Mouse (Mus musculus) liver (tissue): ENCODE data around the gene Pa2g4.
"Not testable (repeated sequence)": the region's sequence is repeated elsewhere in the genome, so short reads cannot be mapped to it uniquely, and the experiment has no call there.

Experiments
- DNase-seq: peaks from one replicate; pipeline ENCODE4 v3.0.0-alpha.2; 2020; ENCODE audit warnings: mixed read lengths

The Pa2g4 gene

DNA sequence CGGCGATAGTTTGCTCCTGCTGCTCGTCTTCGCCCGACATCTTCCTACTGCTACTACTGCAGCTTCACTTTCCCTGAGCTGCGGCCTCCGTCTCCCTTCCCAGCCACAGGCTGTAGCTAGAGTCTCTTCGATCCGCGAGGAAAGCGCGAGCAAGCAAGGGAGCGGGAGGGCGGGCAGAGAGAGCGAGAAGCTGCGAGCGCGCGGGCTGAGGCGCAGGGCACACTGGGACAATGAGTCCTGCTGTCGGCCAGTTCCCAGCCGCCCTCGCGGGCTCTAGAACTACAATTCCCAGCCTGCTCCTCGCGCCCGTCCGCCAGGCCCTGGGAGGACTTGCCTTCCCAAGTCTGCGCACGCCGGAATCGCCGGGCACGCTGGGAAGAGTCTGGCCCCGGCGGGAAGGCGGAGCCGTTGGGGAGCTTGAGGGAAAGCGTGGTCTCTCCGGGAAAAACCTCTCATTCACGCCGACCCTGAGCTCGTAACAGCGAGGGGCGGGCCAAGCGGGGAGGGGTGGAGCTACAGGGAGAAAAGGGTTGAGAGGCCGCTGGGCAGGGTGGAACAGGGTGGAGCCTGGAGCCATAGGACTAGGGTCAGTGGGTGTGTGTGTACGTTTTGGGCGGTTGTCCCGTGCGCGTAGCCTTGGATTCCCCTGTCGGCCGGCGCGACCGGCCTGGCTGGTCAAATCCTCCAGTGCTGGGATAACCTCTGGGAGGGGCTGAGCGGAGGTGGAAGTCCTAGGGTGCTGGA is at the start of gene Pa2g4:
Pa2g4 (minus strand) TSS at position 200 of the 744 bp plus-strand sequence.
- peak; percentile 98 for DNase-seq

- no peak for DNase-seq
Observed at GRCm38 (mm10) chr10:128614934-128615333, 49.1 kb upstream of the Pa2g4 start.

GRCm38 (mm10) chr10:128613820-128614219 is 48.0 kb upstream of the Pa2g4 start:
- not testable (repeated sequence) for DNase-seq

GRCm38 (mm10) chr10:128613154-128613440 is 47.3 kb upstream of the Pa2g4 start:
- DNase-seq: no peak

DNA sequence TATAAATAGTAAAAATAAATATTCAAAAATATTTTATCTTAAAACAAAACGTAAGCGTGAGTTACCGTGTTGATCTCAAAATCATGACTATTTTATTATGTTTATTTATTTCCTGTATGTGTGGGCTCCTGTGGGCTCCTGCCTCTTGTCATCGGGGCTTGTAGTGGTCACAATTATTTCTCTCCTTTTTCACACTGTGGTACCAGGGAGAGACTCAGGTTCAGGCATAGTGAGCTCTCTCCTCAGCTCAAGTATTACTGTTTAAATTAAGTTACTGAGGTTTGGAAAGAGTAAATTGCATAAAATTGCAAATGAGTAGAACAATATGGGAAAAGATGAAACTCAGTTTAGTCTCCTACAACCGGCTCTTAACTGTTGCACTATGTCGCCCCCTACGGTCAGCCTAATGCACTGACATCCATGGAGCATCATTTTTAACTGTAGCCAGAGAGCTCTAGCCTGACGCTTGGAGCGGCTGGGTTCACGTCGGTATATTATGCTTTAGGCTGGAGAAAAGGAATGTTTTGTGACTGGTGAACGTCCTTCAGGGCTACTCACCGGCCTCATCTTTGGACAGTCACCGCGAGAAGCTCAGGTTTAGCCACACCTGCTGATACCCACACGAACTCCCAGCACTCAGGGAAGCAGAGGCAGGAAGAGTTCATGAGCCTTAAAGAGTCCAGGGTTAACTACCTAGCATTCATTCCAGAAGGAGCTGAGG is 46.8 kb upstream of the Pa2g4 start:
- DNase-seq: peak; percentile 82

- no peak for DNase-seq
Observed at GRCm38 (mm10) chr10:128606483-128606882, 40.7 kb upstream of the Pa2g4 start.

DNA sequence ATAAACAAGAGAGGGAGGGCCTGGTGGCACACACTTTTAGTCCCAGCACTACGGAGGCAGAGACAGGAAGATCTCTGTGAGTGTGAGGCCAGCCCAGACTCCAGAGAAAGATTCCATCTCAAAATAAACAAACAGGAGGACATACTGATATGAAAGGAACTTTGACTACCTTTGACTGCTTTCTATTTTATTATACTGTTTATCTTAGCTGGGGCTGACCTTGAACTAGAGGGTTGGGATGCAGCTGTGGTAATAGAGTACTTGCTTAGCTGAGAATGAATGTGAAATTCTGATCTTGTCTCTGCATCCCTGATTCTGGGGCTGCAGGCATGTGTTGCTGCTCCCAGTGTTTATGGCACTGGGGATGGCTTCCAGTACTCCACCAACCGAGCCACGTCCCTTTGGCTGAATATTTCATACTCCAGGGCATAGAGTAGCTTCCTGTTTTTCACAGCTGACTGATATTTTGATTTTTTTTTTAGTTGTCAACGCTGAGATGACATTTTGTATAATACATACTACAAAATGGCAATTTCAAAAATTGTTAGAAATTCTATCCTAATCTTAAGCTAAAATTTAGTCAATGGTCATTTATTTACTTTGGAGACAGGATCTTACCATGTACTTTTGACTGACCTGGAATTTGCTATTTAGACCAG is 36.8 kb upstream of the Pa2g4 start:
- no peak for DNase-seq

- no peak for DNase-seq
Observed at GRCm38 (mm10) chr10:128601499-128601898, 35.7 kb upstream of the Pa2g4 start.

DNA sequence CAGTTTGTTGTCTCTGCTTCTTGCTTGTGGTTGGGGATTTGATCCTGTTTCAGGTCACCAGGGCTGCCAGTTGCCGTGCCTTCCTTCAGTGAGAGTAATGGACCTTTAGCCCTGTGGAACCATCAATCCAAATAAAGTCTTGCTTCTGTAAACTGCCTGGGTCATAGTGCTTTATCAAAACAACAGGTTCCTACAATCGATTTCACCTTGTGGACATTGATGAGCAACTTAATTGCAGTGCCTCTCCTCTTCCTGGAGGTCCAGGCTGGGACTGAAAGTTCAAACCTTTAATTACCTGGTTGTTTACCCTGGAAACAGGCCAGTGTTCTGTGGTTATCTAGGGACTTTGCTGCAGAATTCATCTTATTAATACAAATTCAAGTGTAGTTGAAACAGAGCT is 32.7 kb upstream of the Pa2g4 start:
- DNase-seq: no peak

DNA sequence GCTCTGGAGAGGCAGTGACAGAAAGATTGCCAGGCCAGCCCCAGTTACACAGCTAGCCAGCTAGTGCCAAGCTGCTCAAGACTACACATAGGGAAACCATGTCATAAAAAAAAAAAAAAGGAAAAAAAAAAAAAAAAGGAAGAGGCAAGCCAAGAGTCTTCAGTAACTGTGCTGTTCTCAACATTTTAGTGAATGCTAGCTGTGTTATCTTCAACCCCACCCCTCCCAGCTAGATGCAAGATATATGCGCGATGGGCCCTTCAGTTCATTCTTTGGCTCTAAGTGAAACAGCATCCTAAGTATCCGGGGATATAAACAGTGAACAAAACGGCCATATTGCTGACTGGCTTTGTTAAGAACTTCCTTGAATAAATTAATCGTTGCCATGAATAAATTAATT is 27.0 kb upstream of the Pa2g4 start:
- no peak for DNase-seq

GRCm38 (mm10) chr10:128591436-128591835 is 25.6 kb upstream of the Pa2g4 start:
- DNase-seq: no peak

- DNase-seq: peak; percentile 70
Observed at GRCm38 (mm10) chr10:128590193-128590690, 24.5 kb upstream of the Pa2g4 start.

DNA sequence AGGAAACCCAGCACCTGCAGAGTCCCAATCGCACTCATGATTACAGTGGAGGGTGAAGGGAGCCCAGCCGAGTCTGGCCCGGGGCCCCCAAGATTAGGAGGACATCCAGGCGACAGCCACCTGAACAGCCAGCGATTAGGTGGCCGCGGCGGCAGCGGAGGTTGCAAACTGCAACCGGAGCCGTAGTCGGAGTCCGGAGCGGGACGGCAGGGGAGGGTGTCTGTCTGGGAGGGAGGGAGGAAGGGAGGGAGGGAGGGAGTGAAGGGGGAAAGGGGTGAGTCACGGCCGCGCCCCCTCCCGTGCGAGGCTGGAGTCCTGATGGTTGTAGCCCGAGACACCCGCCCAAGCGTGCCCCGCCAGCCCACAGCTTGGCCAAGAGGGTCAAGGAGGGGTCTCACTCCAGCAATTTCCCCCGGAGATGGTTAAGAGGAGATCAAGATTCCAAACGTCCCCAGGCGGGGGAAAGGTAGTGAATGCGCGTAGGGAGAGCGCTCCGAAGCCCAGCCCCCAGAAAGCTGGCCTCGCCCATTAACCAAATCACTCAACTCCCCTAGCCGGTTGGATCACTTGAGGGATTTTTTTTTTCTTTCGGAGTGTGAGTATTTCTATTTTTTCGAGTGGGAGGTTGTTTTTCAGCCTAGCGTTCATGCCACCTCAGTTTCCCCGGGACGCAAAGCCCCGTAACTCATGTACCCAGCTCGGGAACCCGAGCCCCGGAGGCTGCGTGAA is 23.8 kb upstream of the Pa2g4 start, which contains the start of gene Erbb3:
Erbb3 (minus strand) TSS at position 189 of the 729 bp plus-strand sequence.
- peak; percentile 46 for DNase-seq

- DNase-seq: no peak
Observed at GRCm38 (mm10) chr10:128588775-128589463, 23.1 kb upstream of the Pa2g4 start.

DNA sequence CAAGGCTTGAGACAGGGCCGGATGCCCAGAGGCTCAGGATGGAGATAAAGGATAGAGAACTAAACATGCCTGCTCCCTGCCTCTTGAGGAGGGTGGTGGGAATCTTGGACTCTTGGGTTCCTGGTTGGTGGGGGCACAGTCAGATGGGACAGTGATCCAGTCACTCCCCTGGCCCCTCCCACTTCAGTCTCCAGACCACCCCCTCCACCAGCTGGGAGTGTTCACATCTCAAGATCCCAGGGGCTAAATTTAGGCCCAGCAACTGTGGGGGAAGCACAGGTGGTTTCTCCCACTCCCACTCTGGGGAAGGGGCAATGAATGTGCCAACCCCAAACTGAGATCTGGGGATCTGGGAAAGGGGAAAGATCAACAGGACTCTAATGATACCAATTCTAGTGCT is 22.3 kb upstream of the Pa2g4 start:
- no peak for DNase-seq

DNA sequence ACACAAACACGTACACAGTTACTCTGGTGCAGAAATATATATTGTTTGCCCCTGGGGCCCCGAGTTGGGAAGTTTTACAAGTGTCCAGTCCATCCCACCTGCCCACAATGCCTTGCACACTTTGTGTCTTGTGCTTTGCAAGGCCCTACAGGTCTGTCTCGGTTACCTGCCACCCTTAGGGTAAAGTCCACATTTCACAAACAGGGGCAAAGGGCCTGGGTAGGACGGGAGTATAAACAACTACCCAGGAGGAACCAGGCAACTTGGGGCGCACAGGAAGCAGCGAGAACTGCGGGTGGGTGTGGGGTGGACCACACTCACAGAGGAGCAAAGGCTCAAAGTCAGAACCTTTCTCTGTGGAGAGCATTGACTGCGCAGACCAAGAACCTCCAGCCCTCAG is 21.9 kb upstream of the Pa2g4 start:
- DNase-seq: peak; percentile 12

DNA sequence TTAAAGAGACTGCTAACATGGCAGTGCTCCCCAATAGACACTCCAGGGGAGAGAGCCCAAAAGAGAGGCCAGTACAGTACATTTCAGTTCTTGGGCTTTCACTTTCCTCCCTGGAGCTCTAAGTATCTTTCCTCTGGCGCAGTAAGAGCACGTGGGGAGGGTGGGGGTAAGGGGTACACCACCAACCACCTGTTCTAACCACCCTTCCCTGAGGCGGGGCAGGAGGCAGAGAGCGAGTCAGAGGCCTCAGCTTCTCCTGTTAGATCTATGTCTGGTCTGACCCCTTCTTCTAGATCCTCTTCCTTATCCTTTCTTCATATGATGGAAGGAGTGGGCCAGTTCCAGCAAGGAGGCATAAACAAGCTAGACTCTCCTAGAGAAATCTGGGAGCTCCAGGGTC is 21.3 kb upstream of the Pa2g4 start:
- no peak for DNase-seq

GRCm38 (mm10) chr10:128586546-128586945 is 20.8 kb upstream of the Pa2g4 start:
- no peak for DNase-seq

DNA sequence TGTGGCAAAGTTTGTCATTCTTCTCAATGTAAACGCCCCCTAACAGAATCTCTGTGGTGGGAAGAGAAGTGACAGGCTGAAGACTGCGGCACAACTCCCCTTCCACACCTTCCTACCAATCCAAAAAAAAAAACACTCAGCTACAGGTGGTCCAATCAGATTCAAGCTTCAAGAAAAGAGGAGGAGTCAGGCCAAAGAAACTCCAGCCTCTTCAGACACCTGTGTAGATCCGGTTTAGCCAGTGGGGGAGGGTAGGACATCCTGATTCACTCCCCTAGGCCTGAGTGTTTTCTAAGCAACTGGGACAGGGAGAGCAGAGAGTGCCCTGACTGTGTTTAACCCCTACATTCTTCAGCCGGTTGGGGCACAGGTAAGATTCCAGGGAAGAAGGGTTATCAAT is 18.6 kb upstream of the Pa2g4 start:
- no peak for DNase-seq

GRCm38 (mm10) chr10:128583644-128584043 is 17.9 kb upstream of the Pa2g4 start:
- no peak for DNase-seq

GRCm38 (mm10) chr10:128579731-128580130 is 13.9 kb upstream of the Pa2g4 start:
- no peak for DNase-seq

DNA sequence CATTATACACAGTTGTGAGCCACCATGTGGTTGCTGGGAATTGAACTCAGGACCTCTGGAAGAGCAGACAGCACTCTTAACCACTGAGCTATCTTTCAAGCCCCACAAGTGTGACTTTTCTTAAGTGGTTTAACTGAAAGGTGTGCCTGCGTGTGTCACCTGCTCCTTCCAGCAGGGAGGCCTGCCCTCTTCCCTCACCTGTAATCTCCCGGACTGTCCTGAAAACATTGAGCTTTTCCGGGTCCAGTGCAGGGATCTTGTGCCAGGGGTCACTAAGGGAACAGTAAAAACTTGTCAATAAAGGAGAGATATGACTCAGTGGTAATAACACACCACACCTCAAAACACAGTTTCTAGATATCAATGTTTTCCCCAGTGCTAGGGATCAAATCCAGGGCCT is 13.5 kb upstream of the Pa2g4 start:
- DNase-seq: no peak
